Mouse (Mus musculus): ENCODE measurements at regions not wholly inside any gene's neighbourhood (a gene's known extent, or its start where the extent isn't known, plus 50 kb on each side); places are given as distances from the start of the nearest gene placed in this dataset.

DNA sequence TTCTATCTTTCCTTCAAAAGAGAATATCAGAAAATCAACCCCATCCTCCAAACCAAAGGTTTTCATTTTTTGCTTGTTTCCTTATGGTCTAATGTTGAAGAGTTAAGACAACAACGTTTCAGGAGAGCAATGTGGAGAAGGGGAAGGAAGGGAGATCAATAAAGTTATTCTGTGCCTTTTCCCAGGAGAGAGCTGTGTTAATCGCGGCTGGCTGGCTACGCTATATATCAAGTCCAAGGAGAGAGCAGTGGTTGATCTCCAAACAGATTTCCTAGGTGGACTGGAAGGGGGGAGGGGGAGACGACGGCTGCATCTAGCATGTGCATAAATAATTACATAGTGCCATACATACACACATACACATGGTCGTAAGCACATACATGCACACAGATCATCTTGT lies 404.3 kb upstream of the Ubash3b start:
- DNase-seq (ENCODE audit: low spot score): no peak

DNA sequence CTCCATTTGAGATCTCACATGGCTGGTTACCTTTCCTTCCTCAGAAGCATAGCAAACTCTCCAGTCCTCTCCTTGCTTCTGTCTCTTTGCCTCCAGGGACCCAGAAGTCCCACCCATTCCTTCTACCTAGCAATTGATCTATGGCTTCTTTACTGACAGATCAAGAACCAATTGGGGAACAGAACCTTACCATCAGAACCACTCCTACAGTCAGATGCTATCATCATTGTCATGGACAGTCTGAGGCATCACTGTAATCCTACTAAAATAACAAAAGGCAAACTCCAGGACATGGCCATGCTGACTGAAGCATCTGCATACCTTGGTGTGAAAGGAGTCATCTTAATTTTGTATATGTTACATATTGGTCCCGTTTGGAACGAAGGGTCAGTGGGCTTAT lies 401.9 kb upstream of the Ubash3b start:
- no peak for DNase-seq (ENCODE audit: low spot score)

DNA sequence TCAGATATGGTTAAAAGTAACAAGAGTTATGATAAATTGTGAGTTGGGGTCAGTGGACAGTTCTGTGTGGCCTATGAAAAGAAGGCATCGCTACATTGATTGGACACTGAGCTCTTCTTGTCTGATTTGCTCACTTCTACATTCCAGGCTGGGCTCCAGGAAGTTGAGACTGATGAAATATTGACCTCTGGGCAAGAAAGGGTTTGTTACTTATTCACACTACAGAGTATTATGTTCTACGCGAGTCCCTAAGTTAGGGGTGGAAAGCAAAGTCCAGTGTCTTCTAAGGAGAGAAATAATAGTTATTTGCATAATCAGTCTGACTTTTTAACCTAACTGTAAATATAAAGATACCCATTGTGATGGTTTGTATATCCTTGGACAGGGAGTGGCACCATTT lies 397.0 kb upstream of the Ubash3b start:
- no peak for DNase-seq (ENCODE audit: low spot score)

DNA sequence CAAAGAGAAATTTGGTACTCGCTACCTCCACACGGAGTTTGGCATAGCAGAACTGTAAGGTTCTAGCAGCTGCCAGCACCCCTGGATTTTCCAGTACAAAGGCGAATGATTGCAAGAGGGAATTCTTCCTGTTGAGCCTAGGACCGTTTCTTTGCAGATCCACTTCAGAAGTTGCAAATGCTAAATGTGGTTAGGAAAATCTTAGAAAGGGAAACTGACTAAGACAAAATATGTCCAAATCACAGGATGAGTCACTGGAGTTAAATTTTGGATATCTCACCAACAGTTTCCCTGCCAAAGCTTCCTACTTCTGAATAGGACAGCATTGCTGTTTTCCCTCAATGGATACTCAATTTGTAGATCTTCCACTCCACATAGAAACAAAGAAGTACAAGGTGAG lies 395.4 kb upstream of the Ubash3b start:
- no peak for DNase-seq (ENCODE audit: low spot score)

DNA sequence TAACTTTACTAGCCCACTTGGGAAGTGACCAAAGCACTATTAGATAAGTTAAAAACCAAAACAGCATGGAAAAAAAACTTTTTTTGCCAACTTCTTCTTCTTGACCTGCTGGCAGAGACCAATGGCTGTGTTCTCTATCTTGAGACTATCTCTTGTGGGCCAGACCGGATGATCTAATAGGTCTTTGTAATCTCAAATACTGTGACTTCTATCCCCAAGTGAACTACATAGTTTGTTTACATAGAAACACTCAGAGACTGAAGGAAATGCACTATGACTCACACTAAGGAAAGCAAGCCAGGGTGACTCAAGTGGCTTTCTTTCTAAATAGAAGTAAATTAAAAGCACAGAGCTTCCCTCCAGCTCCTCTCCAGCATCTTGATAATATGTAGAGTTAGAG lies 384.3 kb upstream of the Ubash3b start:
- DNase-seq (ENCODE audit: low spot score): no peak

DNA sequence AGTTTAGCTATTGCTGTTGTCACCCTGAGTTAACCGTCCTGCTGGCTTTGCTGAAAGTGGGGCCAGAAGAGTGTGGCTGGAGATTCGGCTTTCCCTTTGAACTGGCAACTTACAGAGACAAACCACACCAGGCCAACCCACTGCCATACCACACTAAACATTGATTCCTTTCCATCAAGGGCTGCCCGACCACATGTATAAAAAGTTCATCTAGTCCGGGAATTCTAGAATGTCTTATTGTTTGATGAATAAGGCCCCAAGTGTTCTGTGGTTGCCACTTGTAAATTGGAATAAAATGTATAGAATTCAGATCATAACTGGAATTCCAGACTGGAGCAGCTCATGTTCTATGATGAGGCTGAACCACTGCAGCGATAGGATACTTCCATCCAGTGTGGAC lies 381.0 kb upstream of the Ubash3b start:
- no peak for DNase-seq (ENCODE audit: low spot score)

DNA sequence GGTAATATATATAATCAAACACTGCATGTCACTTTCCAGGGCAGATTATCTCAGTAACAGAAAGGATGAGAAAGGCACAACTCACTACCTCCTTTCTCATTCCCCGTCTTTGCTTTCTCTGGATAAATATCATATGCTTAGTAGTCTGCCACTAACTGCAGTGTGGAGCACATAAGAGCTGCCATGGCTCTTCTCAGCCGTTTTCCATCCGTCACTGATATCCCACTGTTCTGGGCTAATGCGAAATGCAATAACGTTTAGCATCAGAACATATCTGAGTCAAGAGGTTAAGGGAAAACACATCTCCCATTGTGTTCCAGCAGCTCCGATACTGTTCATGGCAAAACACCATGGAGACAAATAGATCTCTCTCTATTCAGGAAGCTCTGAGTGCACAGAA lies 379.8 kb upstream of the Ubash3b start:
- DNase-seq (ENCODE audit: low spot score): no peak

DNA sequence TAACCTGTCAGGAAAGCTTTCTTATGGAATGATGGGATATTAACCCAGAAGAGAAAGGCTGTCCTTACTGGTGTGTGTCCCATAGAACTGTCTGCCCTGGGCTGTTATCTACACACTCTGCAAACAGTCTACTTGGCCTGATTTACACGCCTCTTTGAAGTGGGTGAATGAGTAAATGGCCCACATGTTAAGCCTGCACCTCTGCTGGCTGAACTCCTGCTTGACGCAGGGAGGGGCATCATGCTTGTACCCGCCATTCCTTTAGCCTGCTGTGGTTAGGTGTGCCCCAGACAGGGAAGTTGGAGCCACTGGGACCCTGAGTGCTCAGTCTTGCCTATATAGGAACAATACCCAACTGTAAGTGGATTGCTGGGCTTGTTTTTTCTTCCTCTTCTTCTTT lies 371.3 kb upstream of the Ubash3b start:
- DNase-seq (ENCODE audit: low spot score): no peak

DNA sequence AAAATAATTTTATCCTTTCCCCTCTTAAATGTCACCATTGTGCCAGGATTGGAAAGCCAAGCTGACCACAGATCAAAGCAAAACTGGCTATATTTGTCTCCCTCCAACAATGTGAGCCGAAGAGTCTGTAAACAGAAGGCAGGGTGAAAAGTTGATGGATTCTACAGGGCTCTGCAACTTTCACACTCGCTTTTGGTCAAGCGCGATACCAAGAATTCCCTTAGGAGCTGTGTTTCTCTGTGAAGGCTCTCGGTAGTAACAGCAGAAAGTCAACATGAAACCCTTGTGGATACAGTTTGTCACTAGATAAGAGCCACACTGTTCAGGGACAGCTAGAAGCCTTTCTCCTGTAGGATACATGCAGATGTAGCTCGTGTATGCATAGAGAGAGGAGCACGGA lies 370.8 kb upstream of the Ubash3b start:
- no peak for DNase-seq (ENCODE audit: low spot score)

DNA sequence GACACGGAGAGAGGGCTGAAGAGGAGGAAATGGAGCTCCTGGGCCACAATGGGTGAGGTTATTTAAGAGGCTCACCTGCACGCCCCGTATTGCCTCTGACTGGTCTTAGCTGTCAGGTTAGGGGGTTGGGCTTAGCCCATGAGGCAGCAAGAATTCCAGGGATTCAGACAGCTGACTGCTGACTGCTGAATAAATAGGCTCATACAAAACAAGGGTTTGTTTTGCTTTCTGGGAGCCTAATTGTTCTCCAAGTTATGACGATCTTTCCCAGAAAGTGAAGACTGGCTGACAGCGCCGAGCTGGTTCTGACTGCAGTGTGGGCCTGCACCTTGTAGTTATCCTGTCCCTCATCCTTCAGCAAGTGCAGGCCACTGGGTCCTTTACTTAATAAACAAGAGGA lies 370.1 kb upstream of the Ubash3b start:
- DNase-seq (ENCODE audit: low spot score): no peak

DNA sequence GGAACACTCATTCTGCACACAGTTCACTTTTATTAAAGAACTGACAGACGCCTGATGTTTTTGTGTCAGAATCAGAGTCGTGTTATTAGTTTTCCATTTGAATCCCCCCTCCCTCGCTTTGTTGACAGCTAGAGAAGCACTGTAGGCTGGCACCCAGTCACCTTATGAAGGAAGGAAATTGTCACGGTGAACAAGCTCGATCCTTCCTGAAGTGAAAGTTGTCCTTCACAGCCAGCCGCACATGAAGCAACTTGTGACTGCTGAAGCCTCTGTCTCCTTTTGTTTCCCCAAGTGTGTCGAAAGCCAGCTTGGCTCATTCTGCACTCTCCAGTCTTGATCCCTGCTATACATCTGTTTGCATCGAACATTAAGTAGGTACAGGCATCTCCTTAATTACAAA lies 364.6 kb upstream of the Ubash3b start:
- DNase-seq (ENCODE audit: low spot score): no peak

DNA sequence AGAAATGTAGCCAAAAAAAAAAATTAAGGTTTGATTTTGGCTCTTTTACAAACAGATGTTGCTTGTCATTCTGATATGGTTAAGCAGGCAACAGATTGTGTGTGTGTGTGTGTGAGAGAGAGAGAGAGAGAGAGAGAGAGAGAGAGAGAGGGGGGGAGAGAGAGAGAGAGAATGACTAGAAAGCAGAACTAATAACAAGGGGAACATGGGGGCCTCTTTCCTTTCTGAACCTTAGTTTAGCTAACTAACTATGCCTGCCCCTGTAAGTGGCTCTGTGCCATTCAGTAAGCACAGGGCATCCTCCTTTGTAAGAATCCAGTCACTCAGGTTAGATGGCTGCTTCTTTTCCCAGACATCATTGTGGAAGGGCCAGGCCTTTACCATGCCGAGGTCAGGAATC lies 364.0 kb upstream of the Ubash3b start:
- DNase-seq (ENCODE audit: low spot score): no peak

DNA sequence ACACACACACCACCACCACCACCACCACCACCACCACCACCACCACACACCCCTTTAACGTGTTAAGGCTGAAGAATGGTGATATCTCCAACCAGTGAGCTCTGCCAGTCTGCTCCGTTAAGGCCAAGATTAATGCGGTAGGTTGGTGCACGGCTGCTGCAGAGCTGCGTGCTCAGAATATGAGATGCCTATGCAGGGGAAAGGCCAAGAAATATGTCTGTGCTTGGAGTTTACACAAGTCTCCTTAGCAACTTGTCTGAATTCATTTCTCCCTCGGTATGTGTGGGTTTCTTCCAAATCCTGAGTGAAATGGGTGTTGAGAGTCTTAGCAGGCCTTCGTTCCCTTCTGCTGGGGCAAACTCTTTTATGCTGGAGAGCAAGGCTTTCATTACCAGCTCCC lies 363.1 kb upstream of the Ubash3b start:
- DNase-seq (ENCODE audit: low spot score): no peak

DNA sequence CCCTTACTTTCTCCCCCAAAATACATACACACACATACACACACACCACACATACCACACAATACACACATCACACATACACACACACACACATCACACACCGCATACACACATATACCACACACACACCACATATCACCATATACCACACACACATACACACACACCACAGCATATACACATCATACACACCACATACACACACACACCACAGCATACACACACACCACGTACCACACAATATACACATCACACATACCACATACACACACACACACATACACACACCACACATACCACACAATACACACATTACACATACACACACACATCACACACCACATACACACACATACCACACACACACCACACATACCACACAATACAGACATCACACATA lies 362.5 kb upstream of the Ubash3b start:
- DNase-seq (ENCODE audit: low spot score): no peak

DNA sequence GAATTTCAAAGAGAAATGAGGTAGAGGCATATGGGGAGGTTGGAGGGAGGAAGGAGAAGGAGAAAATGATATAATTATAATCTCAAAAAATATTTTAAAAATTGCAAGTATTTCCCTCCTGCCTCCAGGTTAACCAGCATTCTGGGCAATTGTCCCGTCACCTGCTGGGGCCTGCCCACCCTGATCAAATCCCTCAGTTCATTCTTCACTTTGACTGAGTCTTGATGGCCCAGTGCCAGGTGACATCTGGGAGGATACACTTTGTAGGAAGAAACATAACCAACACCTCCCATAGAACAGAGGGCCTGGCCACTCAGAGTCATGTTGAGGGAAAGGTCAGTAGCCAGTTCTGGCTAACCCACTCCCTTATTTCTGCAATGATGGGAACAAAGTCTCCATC lies 360.8 kb upstream of the Ubash3b start:
- DNase-seq (ENCODE audit: low spot score): no peak

DNA sequence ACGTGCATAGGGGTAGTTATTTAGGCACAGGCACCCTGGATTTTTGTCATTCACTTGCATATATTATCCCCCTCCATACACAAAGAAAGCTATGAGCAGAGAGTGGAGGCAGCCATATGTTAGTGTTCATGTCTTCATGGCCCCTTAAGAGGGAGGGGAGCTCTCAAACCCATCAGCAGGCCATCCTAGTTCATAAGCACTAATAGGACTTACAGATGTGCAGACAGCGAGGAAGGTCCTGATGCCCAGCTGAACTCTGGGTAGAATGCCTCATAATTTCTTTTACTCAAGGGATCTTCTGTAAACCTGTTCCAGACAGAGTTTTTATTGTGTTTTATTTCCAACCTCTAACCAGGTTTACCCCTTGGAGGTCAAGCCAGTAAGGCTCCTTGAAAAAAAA lies 356.3 kb upstream of the Ubash3b start:
- DNase-seq (ENCODE audit: low spot score): no peak

DNA sequence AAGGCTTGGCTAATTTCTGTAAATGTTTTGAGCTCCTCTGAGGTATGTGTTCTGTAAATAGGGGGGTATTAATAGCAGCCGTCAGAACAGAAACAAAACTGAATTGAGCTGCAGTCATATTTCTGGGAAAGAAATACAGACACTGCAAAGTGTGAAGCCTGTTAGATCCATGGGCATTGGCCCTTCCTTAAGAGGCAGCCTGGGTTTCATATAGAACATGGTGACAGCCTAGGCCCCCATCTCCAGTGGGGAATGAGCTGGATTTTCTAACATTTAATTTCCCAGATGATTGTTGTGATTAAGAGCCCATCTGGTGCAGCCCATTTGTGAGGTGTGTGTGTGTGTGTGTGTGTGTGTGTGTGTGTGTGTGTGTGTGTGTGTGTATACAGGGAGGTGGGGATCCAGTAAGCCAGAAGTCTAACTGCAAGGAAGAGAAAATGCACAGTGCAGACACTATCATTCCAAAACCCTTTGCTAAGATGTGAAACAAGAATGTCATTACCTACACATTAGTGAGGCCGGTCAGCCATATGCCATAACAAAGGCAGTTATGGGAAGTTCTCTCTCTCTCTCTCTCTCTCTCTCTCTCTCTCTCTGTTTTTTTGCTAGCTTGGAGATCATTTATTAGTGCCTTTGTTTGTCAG lies 355.7 kb upstream of the Ubash3b start:
- DNase-seq (ENCODE audit: low spot score): no peak

DNA sequence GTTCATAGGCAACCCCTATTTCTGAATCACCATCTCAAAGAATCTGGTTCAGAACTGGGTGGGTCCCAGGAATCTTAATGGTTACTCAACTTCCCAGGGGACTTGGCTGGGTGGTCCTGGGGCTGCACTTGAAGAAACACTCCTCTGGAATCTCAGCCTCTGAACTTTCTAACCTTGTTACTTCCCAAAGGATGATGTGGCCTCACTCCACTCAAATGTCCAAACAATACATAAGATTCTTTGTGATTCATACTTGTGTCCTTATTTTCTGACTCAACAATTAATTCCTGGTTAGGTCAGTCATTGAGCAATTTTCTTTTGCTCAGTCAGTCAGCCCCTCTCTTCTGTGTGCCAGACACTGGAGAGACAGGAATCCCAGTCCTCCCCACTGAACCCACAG lies 353.7 kb upstream of the Ubash3b start:
- no peak for DNase-seq (ENCODE audit: low spot score)

DNA sequence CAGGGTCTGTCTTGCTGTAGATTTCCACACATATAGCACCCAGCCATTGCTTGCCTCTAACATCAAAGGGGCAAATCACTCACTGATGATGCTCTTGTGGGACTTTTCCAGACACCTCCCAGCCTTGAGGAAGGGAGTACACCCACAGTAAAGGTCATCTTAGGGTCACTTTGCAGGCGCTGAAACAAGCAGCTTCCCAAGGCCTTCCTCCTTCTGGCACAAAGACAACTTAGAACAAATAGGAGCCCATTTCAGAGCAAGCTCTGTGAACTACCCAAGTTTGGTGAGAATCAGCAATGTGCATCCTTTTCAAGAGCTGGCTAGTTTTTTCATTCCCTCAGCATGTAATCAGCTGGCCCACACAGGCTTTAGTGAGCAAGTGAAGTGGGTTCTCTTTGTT lies 352.2 kb upstream of the Ubash3b start:
- DNase-seq (ENCODE audit: low spot score): no peak

DNA sequence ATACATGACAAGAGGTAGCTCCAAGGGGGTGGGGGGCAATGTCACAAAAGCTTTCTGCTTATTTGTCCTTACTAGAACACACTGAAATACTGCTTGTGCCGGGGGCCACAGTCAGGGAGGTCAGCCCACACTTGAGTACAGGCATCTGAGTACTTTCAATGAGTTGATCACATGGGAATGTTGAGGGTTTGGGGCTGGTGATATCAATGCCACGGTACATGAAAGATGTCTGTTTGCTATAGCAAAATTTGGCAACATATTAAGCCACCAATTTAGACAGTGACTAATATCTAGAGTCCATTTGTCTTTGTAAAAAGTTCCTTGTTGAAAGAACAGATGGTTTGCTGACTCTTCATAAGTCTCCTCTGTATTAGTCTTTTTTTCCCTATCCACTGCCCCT lies 348.1 kb upstream of the Ubash3b start:
- no peak for DNase-seq (ENCODE audit: low spot score)

DNA sequence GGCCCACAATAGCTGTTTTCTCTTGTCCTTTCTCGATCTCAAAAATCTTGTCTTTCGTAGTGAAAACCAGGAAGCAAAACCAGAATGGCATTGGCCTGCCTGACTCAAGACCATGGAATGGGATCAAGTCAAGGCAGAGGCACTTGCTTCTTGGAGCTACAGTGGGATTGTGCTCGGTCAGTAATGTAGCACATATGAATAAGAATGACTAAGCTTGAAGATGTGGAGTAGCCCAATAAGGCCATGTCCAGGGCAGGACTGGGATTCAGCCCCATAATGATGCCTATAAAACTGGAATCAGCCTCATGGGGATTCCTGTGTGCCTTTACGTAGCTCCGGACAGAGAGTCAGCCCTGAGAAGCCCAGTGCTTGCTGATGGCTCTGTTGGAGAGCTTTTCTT lies 347.2 kb upstream of the Ubash3b start:
- no peak for DNase-seq (ENCODE audit: low spot score)

DNA sequence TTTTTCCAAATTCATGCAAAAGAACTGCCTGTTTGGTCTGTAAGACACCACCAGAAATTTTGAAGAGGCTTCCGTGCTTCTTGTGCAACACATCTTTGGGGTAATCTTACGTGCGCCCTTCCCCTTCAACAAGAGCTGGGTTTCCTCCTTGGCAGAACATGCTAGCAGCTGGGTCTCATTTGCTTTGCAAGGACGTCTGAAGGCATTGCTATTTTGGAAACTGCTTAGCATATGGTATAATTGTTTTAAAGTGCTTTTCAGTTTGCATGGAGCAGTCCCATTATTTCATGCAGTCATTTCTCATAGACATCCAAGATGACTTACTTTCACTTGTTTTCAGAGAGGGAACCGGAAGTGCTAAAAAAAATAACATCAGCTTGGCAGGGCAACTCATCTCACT lies 336.8 kb upstream of the Ubash3b start:
- DNase-seq (ENCODE audit: low spot score): peak; percentile 25

DNA sequence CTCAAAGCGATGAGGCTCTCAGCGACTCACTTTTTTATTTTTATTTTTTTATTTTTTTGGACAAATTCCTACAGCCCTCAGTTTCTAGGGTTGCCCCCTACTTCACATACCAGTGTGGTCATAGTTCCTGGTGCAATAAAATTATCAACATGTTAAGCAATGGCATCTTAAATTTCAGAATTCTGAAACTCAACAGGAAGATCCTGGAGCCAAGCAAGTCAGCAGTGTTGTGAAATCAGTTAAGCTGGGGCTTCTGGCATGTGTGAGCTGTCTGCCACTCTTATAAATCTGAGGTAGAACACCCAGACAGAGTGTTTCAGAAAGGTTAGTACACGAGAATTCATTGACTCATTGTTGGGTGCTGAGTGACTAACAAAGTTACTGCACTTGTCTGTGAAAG lies 328.6 kb upstream of the Ubash3b start:
- DNase-seq (ENCODE audit: low spot score): no peak

DNA sequence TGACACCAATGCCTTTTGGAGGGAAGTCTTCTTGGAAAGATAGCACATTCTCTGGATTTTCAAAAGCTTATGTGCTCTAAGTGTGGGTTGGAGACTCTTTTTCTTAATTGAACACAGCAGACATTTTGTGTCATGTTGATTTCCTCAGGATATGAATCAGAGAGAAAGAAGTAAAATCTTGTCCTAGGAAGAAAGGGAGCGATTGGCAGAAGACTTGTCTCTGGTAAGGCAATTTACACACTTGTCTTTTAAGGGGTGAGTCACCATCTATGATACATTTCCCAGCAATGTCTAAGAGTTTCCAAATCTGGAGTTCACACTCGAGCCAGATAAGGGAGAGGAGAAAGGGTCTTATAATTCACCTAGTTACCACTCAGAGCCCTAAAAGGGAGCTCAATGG lies 326.5 kb upstream of the Ubash3b start:
- no peak for DNase-seq (ENCODE audit: low spot score)

DNA sequence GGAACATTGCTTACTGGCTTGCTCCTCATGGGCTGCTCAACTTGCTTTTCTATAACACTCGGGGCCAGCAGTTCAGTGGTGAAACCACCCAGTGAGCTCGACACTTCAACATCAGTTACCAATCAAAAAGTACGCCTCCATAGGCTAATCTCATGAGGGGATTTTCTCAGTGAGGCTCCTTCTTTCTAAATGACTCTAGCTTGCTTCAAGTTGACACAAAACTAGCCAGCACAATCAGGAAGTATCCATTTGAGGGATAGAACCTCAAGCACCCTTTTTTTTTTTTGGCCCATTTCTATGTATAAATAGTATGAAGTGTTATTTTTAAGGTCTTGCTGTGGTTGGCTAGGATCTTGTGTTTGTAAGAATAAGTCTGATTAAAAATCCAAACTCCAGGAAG lies 321.7 kb upstream of the Ubash3b start:
- DNase-seq (ENCODE audit: low spot score): no peak

Data from left cerebral cortex, adult 11 months (tissue).